Mouse (Mus musculus): ENCODE results near the gene Slc25a17. TPM values are rescaled to one million over a fixed set of nuclear protein-coding genes. Genes with fewer than 3 reads are reported as not detected.

The Slc25a17 gene
- polyA plus RNA-seq, 1 experiment from 2014 or later, result 113 TPM

DNA sequence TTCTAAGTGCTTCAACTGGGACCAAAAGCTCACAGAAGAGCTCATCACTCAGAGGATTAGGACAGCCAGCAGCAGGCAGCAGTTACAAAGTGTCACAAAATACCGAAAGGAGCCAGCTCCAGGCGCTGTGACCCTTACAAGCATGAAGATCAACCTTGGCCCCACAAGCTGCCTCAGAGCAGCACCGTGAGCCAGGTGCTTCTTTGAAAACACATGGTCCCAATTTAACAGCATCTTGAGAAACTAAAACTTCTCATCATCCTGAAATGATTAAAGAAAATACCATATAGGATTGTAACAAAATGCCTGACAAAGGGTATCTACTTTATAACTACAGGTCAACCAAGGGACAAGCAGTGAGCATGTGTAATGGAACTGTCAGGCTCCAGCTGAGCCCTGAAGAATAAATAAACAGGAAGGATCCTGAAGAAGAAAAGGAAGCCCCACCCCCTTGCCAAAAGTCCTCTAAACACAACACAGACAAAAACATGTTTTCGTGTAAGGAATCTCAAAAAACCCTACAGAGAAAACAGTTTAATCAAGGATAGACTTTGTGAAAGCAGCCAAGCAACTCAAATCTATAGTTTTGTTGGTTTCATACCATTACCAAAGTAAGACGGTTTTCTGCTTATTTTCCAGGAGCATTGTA lies 30.8 kb downstream of the Slc25a17 start:
- POLR2A ChIA-PET, result no interaction called here
- ATAC-seq (no peak), DNase-seq (ENCODE audit: low read depth, low spot score) (no peak)
- H3K27me3 ChIP-seq, result no peaks in the 10 kb centered on the region
- CTCF ChIA-PET, result interaction anchor here (1.3 kb wide), 1 partner anchor 13 kb away, joined by 3 read pairs; no protein-coding TSS in a partner anchor
- in situ Hi-C loops (cut with MboI; ENCODE audit: low pct_unique_long_range_greater_than_20kb), result no loop called here
- no peak for TF ChIP-seq CTCF (IDR thresholded peaks at IDR 0.05)

DNA sequence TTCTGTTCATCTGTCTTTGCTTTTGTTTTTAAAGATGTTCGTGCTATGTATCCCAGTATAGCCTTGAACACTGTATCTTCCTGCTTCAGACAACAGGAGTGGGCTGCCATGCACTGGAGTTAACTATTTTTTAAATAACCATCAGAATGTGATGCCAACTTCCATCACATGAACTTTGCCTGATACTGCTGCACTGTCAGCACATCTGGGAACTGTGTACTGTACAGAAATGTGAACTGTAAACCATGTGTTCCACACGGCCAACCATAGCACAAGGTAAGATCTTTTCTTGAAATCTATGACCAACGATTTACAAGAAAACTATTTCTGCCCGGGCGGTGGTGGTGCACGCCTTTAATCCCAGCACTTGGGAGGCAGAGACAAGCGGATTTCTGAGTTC lies 33.1 kb downstream of the Slc25a17 start:
- ATAC-seq (no peak), DNase-seq (ENCODE audit: low read depth, low spot score) (no peak)
- ChIA-PET CTCF (no interaction called here), POLR2A (interaction anchor here (0.6 kb wide), 1 partner anchor 20 kb away, joined by 3 read pairs; no protein-coding TSS in a partner anchor)
- TF ChIP-seq CTCF (IDR thresholded peaks at IDR 0.05), result no peak
- in situ Hi-C loops (cut with MboI; ENCODE audit: low pct_unique_long_range_greater_than_20kb), result no loop called here
- H3K27me3 ChIP-seq, result no peaks in the 10 kb centered on the region

DNA sequence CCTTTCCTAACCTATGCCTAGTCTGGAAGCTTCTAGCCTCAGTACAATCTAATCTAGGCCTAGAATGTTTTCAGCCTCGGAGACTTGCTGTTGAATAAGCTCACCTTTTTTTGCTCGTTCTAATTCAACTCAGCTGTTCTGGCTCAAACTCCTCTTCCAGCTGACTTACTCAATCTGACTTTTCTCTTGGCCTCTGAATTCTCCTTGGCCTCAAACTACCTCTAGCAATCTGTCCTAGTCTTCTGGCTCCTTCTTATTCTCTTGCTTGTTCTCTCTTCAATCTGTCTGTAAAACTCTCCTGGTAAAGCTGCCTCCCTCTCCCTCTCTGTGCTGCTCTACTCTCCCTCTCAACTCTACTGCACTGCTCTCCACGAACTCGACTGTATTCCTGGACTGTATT lies 35.6 kb downstream of the Slc25a17 start:
- POLR2A ChIA-PET, result interaction anchor here (0.9 kb wide), 1 partner anchor 19 kb away, joined by 4 read pairs; no protein-coding TSS in a partner anchor
- TF ChIP-seq CTCF (IDR thresholded peaks at IDR 0.05), result no peak
- ATAC-seq, result no peak
- in situ Hi-C loops (cut with MboI; ENCODE audit: low pct_unique_long_range_greater_than_20kb), result no loop called here
- DNase-seq (ENCODE audit: low read depth, low spot score), result no peak
- CTCF ChIA-PET, result interaction anchor here (1.0 to 2.2 kb wide), 2 partner anchors 8 to 15 kb away, joined by 3 to 6 read pairs; no protein-coding TSS in a partner anchor
- no peaks in the 10 kb centered on the region for H3K27me3 ChIP-seq

DNA sequence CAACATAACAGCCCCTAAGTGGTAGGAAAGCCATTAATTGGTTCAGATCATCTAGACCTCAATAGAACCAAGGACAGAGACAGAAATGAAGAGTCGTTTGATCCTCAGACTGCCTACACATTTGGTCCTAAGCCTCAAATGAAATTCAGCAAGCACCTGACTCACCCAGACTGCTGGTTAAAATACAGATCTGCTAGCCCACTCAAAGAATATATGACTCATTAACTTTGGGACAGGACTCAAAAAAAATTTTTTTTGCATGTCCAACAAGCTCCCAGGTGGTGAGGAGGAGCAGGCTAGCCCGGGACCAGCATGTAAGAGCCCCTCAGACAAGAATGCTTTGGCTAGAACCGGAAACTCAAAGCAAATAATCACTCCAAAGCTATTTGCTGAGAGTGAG lies 40.5 kb downstream of the Slc25a17 start:
- CTCF ChIA-PET, result interaction anchor here (1.2 kb wide), 1 partner anchor 9 kb away, joined by 3 read pairs; no protein-coding TSS in a partner anchor
- no peak for ATAC-seq
- POLR2A ChIA-PET, result no interaction called here
- no peak for TF ChIP-seq CTCF (IDR thresholded peaks at IDR 0.05)
- DNase-seq (ENCODE audit: low read depth, low spot score), result no peak
- in situ Hi-C loops (cut with MboI; ENCODE audit: low pct_unique_long_range_greater_than_20kb), result no loop called here
- H3K27me3 ChIP-seq, result no peaks in the 10 kb centered on the region

DNA sequence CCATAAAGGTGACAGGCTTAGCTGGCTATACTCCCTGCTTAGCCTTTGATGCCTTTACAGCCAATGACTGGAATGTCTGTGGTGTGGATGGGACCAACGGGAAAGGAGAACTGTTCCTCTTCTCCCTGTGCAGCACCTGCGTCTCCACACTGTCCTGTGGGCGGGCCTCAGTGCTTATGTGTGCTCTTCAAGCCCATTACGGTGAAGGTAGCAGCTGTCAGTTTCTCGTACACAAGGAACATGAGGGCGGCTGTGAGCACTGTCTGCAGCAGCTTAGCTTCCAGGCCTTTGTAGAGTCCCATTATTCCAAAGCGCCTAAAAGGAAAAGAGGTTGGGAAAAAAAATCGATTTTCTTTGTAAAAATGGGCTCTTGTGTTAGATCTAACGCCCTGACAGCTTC lies 41.1 kb downstream of the Slc25a17 start:
- ChIA-PET POLR2A (no interaction called here), CTCF (interaction anchor here (0.9 to 1.2 kb wide), 3 partner anchors 9 to 24 kb away, joined by 3 to 4 read pairs (median 3); no protein-coding TSS in a partner anchor)
- no peak for TF ChIP-seq CTCF (IDR thresholded peaks at IDR 0.05)
- ATAC-seq, result no peak
- in situ Hi-C loops (cut with MboI; ENCODE audit: low pct_unique_long_range_greater_than_20kb), result no loop called here
- no peaks in the 10 kb centered on the region for H3K27me3 ChIP-seq
- DNase-seq (ENCODE audit: low read depth, low spot score), result no peak

DNA sequence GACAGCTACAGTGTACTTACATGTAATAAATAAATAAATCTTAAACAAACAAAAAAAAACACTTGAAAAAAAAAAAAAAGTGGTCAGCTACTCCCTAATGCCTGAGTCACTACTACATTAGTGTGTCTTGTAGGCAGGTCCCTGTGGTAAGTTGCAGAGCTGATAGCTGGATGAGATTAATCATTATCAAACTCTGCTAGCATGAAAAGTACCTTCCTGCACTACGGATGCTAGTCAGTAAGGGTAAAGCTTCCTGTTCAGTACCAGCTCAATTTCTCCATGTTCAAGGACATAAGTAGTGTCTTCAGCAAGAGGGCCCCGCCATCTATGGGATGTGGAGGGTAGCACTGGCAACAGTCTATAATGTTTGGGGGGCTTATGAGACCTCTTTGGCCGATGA lies 46.7 kb downstream of the Slc25a17 start:
- ChIA-PET POLR2A (no interaction called here), CTCF (interaction anchor here (2.1 kb wide), 1 partner anchor 12 kb away, joined by 12 read pairs; no protein-coding TSS in a partner anchor)
- ATAC-seq (no peak), DNase-seq (ENCODE audit: low read depth, low spot score) (no peak)
- no peaks in the 10 kb centered on the region for H3K27me3 ChIP-seq
- in situ Hi-C loops (cut with MboI; ENCODE audit: low pct_unique_long_range_greater_than_20kb), result no loop called here
- peak; percentile 34 for TF ChIP-seq CTCF (IDR thresholded peaks at IDR 0.05)

DNA sequence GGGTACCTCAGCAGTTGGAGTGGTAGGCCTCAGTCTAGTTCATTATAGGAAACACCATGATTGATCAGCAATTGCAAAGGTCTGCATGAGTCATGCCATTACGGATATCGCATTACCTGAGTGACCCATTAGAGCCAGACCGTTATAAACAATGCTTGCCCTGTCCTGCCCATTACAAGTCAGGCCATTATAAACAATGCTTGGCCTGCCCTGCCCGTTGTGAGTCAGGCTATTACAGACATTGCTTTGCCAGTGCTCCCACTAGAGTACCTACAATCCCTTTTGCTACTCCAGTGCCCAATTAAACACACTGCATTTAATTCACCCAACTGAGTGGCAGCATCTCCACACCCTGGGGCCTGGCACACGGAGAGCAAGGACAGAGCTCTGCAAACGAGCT lies 49.6 kb downstream of the Slc25a17 start:
- POLR2A ChIA-PET, result interaction anchor here (1.2 kb wide), 1 partner anchor 9 kb away, joined by 3 read pairs; no protein-coding TSS in a partner anchor
- no peak for ATAC-seq
- in situ Hi-C loops (cut with MboI; ENCODE audit: low pct_unique_long_range_greater_than_20kb), result no loop called here
- CTCF ChIA-PET, result interaction anchor here (1.1 to 1.3 kb wide), 2 partner anchors 9 to 36 kb away, joined by 3 read pairs; no protein-coding TSS in a partner anchor
- H3K27me3 ChIP-seq, result no peaks in the 10 kb centered on the region
- no peak for DNase-seq (ENCODE audit: low read depth, low spot score)
- TF ChIP-seq CTCF (IDR thresholded peaks at IDR 0.05), result no peak

DNA sequence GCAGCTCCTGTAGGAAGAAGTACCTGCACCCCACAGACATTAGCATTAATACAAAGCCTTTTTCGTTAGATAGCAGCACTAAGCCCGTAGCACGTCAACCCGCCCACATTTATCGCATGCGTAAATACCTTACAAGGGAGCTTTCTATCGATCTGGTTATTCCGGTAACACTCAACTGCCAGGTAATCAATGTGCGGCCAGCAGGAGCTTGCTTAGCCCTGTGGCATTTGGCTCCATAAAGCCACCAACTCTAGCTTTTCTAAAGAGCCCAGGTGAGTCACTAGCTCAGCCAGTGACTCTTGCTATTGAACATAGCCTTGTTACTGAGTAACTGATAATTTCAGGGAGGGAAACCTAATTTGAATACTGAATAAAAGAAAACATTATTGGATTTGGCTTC lies 50.3 kb downstream of the Slc25a17 start:
- no peak for TF ChIP-seq CTCF (IDR thresholded peaks at IDR 0.05)
- CTCF ChIA-PET, result interaction anchor here (1.1 to 1.3 kb wide), 2 partner anchors 10 to 37 kb away, joined by 3 read pairs; no protein-coding TSS in a partner anchor
- POLR2A ChIA-PET, result interaction anchor here (1.2 kb wide), 1 partner anchor 8 kb away, joined by 3 read pairs; no protein-coding TSS in a partner anchor

DNA sequence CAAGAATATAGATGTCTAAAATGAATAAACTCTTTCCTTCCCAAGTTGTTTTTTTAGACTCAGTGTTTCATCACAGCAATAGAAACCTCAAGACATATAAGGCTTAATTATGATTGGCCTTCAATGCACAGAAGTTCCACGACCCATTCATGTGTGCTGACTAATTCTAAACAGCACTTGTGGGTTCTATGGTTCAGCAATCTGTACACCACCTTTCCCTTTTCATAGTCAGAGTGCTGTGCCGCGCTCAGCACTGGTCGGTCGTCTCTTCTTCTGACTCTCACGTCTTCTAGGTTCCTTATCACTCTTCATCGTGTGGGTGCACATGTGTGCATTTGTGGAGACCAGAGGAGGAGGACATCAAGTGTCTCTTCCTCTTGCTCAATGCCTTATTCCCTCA lies 52.6 kb downstream of the Slc25a17 start:
- POLR2A ChIA-PET, result no interaction called here
- no peaks in the 10 kb centered on the region for H3K27me3 ChIP-seq
- CTCF ChIA-PET, result no interaction called here
- no peak for TF ChIP-seq CTCF (IDR thresholded peaks at IDR 0.05)
- ATAC-seq, result no peak
- DNase-seq (ENCODE audit: low read depth, low spot score), result no peak
- in situ Hi-C loops (cut with MboI; ENCODE audit: low pct_unique_long_range_greater_than_20kb), result no loop called here

More for the DNA sequence above, 50.3 kb downstream of the Slc25a17 start:
- no peak for ATAC-seq
- DNase-seq (ENCODE audit: low read depth, low spot score), result no peak
- in situ Hi-C loops (cut with MboI; ENCODE audit: low pct_unique_long_range_greater_than_20kb), result no loop called here
- no peaks in the 10 kb centered on the region for H3K27me3 ChIP-seq

DNA sequence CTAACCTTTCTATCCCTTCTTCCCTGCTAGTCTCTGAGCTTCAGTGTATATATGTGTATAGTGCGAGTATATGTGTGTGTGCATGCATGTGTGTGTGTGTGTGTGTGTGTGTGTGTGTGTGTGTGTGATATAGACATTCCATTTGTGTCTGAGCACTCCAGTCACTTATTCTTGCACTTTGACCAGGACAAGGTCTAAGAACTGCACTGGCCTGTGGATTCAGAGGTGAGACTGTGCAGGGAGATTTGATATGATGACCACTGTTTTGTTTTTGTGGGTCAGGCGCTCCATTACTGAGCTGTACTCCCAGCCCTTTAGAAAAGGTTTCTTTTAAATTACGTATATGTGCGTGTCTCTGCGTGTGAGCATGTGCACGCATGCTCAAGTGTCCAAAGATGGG lies 54.1 kb downstream of the Slc25a17 start:
- no peak for TF ChIP-seq CTCF (IDR thresholded peaks at IDR 0.05)
- in situ Hi-C loops (cut with MboI; ENCODE audit: low pct_unique_long_range_greater_than_20kb), result no loop called here
- POLR2A ChIA-PET, result interaction anchor here (1.1 kb wide), 1 partner anchor 19 kb away, joined by 4 read pairs; no protein-coding TSS in a partner anchor

DNA sequence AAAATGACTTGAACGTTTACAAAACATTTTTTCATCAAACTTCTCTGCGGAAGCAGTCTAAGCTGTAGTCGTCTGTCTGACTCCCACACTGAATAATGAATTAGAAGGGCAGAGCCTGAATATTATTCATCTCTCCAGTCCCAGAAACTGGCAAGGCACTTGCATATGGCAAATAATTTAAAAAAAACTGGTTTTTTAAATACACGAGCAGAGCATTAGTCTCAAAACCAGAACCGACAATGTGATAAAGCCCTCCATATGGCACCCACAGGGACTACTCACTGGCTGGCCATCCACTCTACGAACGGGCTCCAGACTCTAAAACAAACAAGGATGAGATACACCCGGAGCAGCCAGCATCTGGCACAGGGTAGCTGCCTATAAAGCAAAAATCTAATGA lies 55.6 kb downstream of the Slc25a17 start:
- no peak for ATAC-seq
- CTCF ChIA-PET, result no interaction called here
- in situ Hi-C loops (cut with MboI; ENCODE audit: low pct_unique_long_range_greater_than_20kb), result no loop called here
- no peak for DNase-seq (ENCODE audit: low read depth, low spot score)
- H3K27me3 ChIP-seq, result no peaks in the 10 kb centered on the region
- POLR2A ChIA-PET, result no interaction called here
- TF ChIP-seq CTCF (IDR thresholded peaks at IDR 0.05), result no peak

More for the DNA sequence above, 54.1 kb downstream of the Slc25a17 start:
- H3K27me3 ChIP-seq, result no peaks in the 10 kb centered on the region
- DNase-seq (ENCODE audit: low read depth, low spot score) (no peak), ATAC-seq (no peak)
- CTCF ChIA-PET, result no interaction called here

All from Patski (cell line).